Mouse (Mus musculus) ES-Bruce4 (cell line): ENCODE measurements around the gene Pou6f1. TPM values are rescaled to one million over a fixed set of nuclear protein-coding genes. Genes with fewer than 3 reads are reported as not detected.

Experiments
- H3K27ac ChIP-seq: 2 replicates; pipeline ENCODE4 v1.5.1; 2012; ENCODE audit warnings: low read length, inconsistent platforms; ENCODE audit not compliant: insufficient read depth
- H3K27me3 ChIP-seq: 2 replicates; pipeline ENCODE4 v1.6.1; 2012; ENCODE audit warnings: mild to moderate bottlenecking, low read length, inconsistent platforms; ENCODE audit not compliant: control insufficient read depth, poor library complexity, insufficient read depth, severe bottlenecking
- H3K36me3 ChIP-seq: 2 replicates; pipeline ENCODE4 v1.6.1; 2012; ENCODE audit warnings: inconsistent platforms, mild to moderate bottlenecking, low read length, moderate library complexity; ENCODE audit not compliant: control insufficient read depth, poor library complexity, insufficient read depth, severe bottlenecking
- H3K4me1 ChIP-seq: one replicate; pipeline ENCODE4 v1.8.1; 2011; ENCODE audit warnings: low read length; ENCODE audit not compliant: control insufficient read depth, insufficient read depth
- H3K4me3 ChIP-seq: 2 replicates; pipeline ENCODE4 v1.5.1; 2011; ENCODE audit warnings: low read depth, mild to moderate bottlenecking, low read length
- H3K9ac ChIP-seq: 2 replicates; pipeline ENCODE4 v1.6.1; 2012; ENCODE audit warnings: low read depth, mild to moderate bottlenecking, inconsistent platforms; ENCODE audit not compliant: poor library complexity, severe bottlenecking
- H3K9me3 ChIP-seq: replicated peaks from 2 replicates; pipeline ENCODE4 v1.6.1; 2012; ENCODE audit warnings: mild to moderate bottlenecking, low read length, inconsistent platforms; ENCODE audit not compliant: control insufficient read depth, poor library complexity, insufficient read depth, severe bottlenecking
- CTCF ChIP-seq: IDR thresholded peaks from one replicate; pipeline ENCODE4 v1.8.1; 2011; ENCODE audit warnings: low read depth, low read length
- EP300 ChIP-seq: IDR thresholded peaks from 2 replicates; pipeline ENCODE4 v1.6.1; 2011; ENCODE audit warnings: low read depth, low read length; ENCODE audit not compliant: insufficient read depth
- POLR2A ChIP-seq: IDR thresholded peaks from one replicate; pipeline ENCODE4 v1.8.1; 2011; ENCODE audit warnings: low read length; ENCODE audit not compliant: insufficient read depth
- polyA plus RNA-seq: library from polyadenylated mRNA; stranded (reverse); fragments of >200 nt; gene quantifications from 2 replicates; pipeline ENCODE4 v1.2.4, GENCODE M21; 2011; ENCODE audit warnings: low read depth; ENCODE audit not compliant: missing spikeins, insufficient read depth, insufficient read length

Gene Pou6f1
- polyA plus RNA-seq, 1 experiment: 7.3 TPM

GRCm38 (mm10) chr15:100601669-100602068 is 1.9 kb upstream of the Pou6f1 start:
- Histone ChIP-seq H3K9me3 (no peaks in the 10 kb centered on the region), H3K4me3 (no peak overlapping the region), H3K36me3 (no peaks in the 10 kb centered on the region), H3K27ac (no peak overlapping the region), H3K27me3 (peaks cover 15% of the 10 kb centered on the region), H3K9ac (no peak overlapping the region), H3K4me1 (no peaks in the 10 kb centered on the region)
- TF ChIP-seq CTCF (no peak), POLR2A (no peak), EP300 (no peak)

GRCm38 (mm10) chr15:100600696-100601272 is 1.0 kb upstream of the Pou6f1 start:
- no peaks in the 10 kb centered on the region for H3K4me1 ChIP-seq
- no peaks in the 10 kb centered on the region for H3K9me3 ChIP-seq
- H3K27ac ChIP-seq: no peak overlapping the region
- no peak for TF ChIP-seq CTCF
- H3K27me3 ChIP-seq: peaks cover 15% of the 10 kb centered on the region
- H3K9ac ChIP-seq: no peak overlapping the region
- H3K4me3 ChIP-seq: no peak overlapping the region
- H3K36me3 ChIP-seq: no peaks in the 10 kb centered on the region

DNA sequence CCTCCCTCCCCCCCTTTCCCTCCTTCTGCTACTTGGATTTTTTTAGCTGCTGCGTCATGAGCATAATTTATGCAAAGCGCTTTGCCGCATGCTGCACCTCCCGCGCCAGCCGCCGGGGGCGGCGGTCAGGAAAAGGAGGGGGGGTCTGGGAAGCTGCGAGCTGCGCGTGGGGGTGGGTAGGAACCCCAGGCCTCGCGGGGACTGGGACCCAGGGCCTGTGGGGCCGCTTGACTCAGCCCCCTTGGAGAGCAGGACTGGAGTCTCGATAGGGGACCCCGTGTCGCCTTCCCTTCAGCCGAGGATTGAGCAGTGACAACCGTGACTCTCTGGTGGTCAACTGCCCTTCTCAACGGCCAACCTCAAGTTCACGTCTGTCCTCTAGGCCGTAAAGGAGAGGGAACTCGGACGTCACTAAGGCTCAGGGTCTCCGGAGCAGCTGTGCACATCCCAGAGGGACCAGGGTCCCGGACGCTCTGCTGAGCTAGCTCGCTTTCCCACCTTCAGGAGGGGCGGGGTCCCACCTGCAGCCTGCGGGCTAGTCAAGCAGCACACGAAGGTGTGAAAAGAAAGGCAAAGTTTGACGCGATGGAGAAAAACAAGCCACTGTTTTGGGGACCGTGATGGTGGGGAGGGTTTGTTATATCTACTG is 387 bp upstream of the Pou6f1 start:
- Histone ChIP-seq H3K27me3 (peaks cover 15% of the 10 kb centered on the region), H3K36me3 (no peaks in the 10 kb centered on the region), H3K4me3 (peak overlapping the region; percentile 66), H3K9me3 (no peaks in the 10 kb centered on the region), H3K4me1 (no peaks in the 10 kb centered on the region), H3K27ac (no peak overlapping the region), H3K9ac (peak overlapping the region; percentile 83)
- TF ChIP-seq EP300 (no peak), POLR2A (no peak), CTCF (no peak)

DNA sequence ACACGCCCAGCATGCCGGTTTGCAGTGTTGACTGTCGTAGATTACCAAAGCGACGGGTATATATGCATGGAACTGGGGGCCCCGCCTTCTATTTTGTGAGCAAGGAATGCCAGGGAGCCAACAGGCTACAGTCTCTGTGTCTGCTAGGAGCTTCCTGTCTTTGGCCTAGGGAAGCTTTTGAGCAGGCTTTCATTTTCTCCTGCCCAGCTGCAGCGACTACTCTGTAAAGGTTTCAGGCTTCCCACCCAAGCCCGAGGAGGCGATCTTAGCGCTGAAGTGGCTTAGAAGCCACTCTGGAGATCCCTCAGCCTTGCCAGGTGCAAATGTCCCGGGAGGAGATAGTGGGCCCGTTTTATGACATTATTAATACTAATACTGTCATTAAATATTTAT is 905 bp downstream of the Pou6f1 start:
- no peak for TF ChIP-seq CTCF
- no peak for TF ChIP-seq POLR2A
- no peak for TF ChIP-seq EP300
- Histone ChIP-seq H3K27me3 (peaks cover 15% of the 10 kb centered on the region), H3K9ac (peak overlapping the region; percentile 83), H3K4me1 (no peaks in the 10 kb centered on the region), H3K4me3 (peak overlapping the region; percentile 30; the same call in 1 of the 2 replicates), H3K27ac (no peak overlapping the region), H3K36me3 (no peaks in the 10 kb centered on the region), H3K9me3 (no peaks in the 10 kb centered on the region)

GRCm38 (mm10) chr15:100598287-100598882 is 1.4 kb downstream of the Pou6f1 start:
- Histone ChIP-seq H3K4me3 (no peak overlapping the region), H3K36me3 (no peaks in the 10 kb centered on the region), H3K27me3 (peaks cover 15% of the 10 kb centered on the region), H3K9ac (no peak overlapping the region), H3K4me1 (no peaks in the 10 kb centered on the region), H3K9me3 (no peaks in the 10 kb centered on the region), H3K27ac (no peak overlapping the region)
- TF ChIP-seq POLR2A (no peak), CTCF (no peak), EP300 (no peak)

DNA sequence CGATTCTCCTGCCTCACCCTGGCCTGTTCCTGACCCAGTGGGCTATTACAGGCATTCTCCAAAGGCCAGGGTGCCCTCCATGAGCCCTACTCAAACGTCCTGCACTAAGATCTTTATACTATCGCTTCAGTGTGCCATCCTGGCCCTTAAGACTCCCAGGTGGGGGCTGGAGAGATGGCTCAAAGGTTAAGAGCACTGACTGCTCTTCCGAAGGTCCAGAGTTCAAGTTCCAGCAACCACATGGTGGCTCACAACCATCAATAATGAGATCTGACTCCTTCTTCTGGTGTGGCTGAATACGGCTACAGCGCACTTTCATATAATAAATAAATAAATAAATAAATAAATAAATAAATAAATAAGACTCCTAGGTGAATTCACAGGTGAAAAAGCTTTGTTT is 7.0 kb downstream of the Pou6f1 start:
- H3K36me3 ChIP-seq: no peaks in the 10 kb centered on the region
- no peaks in the 10 kb centered on the region for H3K4me1 ChIP-seq
- TF ChIP-seq CTCF: no peak
- no peak for TF ChIP-seq POLR2A
- no peak for TF ChIP-seq EP300
- no peak overlapping the region for H3K9ac ChIP-seq
- H3K4me3 ChIP-seq: no peak overlapping the region
- H3K27me3 ChIP-seq: no peaks in the 10 kb centered on the region
- H3K9me3 ChIP-seq: no peaks in the 10 kb centered on the region
- no peak overlapping the region for H3K27ac ChIP-seq
